Mouse (Mus musculus) G1E (cell line): ENCODE results near the gene Dnal4. TPM values are rescaled to one million over a fixed set of nuclear protein-coding genes. Genes with fewer than 3 reads are reported as not detected.

Source experiments
- ATAC-seq: 2 replicates; pipeline ENCODE4 v1.8.0; 2016; ENCODE audit warnings: mild to moderate bottlenecking; ENCODE audit not compliant: insufficient number of reproducible peaks, poor library complexity, low FRiP score, severe bottlenecking; ENCODE audit errors: extremely low read depth
- DNase-seq: peaks from one replicate; pipeline ENCODE4 v3.0.0; 2012; ENCODE audit warnings: low spot score
- H3K27me3 ChIP-seq: 2 replicates; pipeline ENCODE4 v1.6.1; 2012; ENCODE audit warnings: mild to moderate bottlenecking, low read length, inconsistent platforms; ENCODE audit not compliant: insufficient read depth
- H3K36me3 ChIP-seq: replicated peaks from 2 replicates; pipeline ENCODE3; 2012; ENCODE audit warnings: mild to moderate bottlenecking, inconsistent platforms
- H3K4me1 ChIP-seq: 2 replicates; pipeline ENCODE4 v1.6.1; 2012; ENCODE audit warnings: low read depth, low read length, inconsistent platforms, mixed read lengths; ENCODE audit not compliant: insufficient read depth
- H3K4me3 ChIP-seq: 2 replicates; pipeline ENCODE4 v1.5.1; 2012; ENCODE audit warnings: low read depth, mild to moderate bottlenecking, inconsistent platforms, low read length, moderate library complexity, mixed read lengths
- H3K9me3 ChIP-seq: replicated peaks from 2 replicates; pipeline ENCODE4 v1.6.1; 2012; ENCODE audit warnings: inconsistent platforms
- CTCF ChIP-seq: IDR thresholded peaks from 2 replicates; pipeline ENCODE4 v1.5.1; 2012; ENCODE audit warnings: low read depth, low read length, inconsistent platforms, mixed read lengths
- GATA1 ChIP-seq: IDR thresholded peaks from 2 replicates; pipeline ENCODE4 v1.6.1; 2012; ENCODE audit warnings: borderline replicate concordance, low read length, inconsistent platforms, mixed read lengths
- GATA2 ChIP-seq: IDR thresholded peaks from 2 replicates; pipeline ENCODE4 v1.6.1; 2012; ENCODE audit warnings: low read depth, low read length, inconsistent platforms, borderline replicate concordance
- POLR2AphosphoS5 ChIP-seq: IDR thresholded peaks from 2 replicates; pipeline ENCODE4 v1.6.1; 2012; ENCODE audit warnings: low read depth, low read length, inconsistent platforms; ENCODE audit not compliant: insufficient replicate concordance
- TAL1 ChIP-seq: conservative IDR thresholded peaks from 2 replicates; pipeline ENCODE4 v1.6.1; 2012; ENCODE audit warnings: low read depth, low read length, inconsistent platforms, mixed read lengths
- polyA plus RNA-seq: library from polyadenylated mRNA; stranded (reverse); fragments of >175 nt; gene quantifications from 2 replicates; pipeline ENCODE4 v1.2.3, GENCODE M21; 2012
- total RNA-seq, 2 experiments: library from RNA; stranded (forward) in 1 of 2; stranded (reverse) in 1 of 2; fragments of 200-1000 nt in 1 of 2; fragments of >200 nt in 1 of 2; fragmentation: Nextera tagmentation in 1 of 2; gene quantifications; 2 replicates each; pipeline ENCODE4 v1.2.3; 2014 to 2017

Dnal4 gene
- total and polyA plus RNA-seq, 3 experiments, result 13.1 to 29.7 (median 15.2) TPM

DNA sequence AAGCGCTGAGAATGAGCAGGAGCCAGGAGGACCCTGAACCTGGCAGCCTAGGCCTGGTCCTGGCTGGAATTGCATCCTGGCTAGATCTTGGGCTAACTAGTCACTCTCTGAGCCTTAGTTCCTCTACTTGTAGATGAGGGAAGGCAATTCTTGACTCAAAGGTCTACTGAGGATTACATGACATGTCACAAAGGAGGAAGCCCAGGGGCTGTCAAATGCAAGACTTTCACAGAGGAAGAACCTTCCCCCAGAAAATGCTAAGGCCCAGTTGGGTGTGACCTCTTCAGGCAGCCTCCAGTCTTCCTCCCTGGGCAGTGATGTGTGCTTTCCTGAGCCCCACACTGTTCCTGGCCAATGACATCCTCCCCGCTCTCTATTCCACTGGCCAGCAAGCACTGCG lies 20.5 kb downstream of the Dnal4 start:
- Histone ChIP-seq H3K27me3 (peaks cover 33% of the 10 kb centered on the region), H3K9me3 (no peaks in the 10 kb centered on the region), H3K36me3 (peaks cover 13% of the 10 kb centered on the region), H3K4me3 (no peak overlapping the region), H3K4me1 (0 out of 2 replicates have a peak, but pooled peaks cover 6% of the 10 kb centered on the region)
- ATAC-seq (no peak), DNase-seq (no peak)
- no peak for TF ChIP-seq CTCF
- no peak for TF ChIP-seq TAL1
- no peak for TF ChIP-seq POLR2AphosphoS5
- no peak for TF ChIP-seq GATA2
- TF ChIP-seq GATA1, result no peak

DNA sequence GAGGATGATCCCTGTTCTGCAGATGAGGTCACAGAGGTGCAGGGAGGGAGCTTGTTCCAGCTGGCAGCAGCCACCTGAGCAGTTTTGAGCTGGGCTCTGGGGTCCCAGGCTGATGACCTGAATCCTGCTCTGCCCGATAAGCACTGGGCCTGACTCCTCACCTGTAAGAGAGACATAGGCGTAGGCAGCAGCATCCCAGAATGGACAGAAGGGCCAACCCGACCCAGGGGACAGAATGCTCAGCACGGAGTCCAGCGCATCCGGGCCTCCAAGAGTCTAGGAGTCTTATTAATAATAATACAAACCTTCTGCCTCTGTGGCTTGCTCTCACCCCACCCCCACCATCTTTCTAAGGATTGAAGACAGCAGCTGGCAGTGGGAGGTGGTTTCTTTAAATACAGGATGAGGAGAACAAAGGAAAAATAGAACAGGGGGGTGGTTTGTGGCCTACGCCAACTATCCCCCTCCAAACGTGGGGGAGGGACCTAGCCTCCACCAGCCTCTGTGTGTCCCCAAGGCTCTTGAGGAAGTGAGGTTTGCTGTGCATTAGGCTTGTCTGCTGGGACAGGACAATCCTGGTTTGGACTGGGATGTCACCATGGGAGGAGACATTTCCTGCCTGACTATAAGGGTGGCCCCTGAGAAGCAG lies 21.5 kb downstream of the Dnal4 start:
- 0 out of 2 replicates have a peak, but pooled peaks cover 9% of the 10 kb centered on the region for H3K4me1 ChIP-seq

DNA sequence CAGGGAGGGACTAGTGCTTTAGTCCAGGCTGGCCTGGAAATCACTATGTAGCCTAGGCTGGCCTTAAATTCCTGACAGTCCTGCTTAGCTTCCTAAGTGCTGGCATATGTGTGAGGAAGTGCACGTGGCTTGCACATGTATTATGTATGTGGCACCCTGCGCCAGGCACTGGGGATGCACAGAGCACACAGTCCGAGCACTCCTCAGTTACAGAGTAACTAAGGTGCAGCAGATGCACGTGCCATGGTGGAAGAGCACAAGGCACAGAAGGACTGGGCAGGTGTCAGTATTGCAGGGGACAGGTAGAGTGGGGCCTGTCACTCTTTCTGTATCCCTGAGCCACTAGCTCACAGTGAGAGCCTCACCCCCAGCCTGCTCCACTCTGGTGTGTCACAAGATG lies 22.5 kb downstream of the Dnal4 start:
- Histone ChIP-seq H3K9me3 (no peaks in the 10 kb centered on the region), H3K4me1 (0 out of 2 replicates have a peak, but pooled peaks cover 9% of the 10 kb centered on the region), H3K4me3 (no peak overlapping the region), H3K36me3 (no peaks in the 10 kb centered on the region), H3K27me3 (peaks cover 41% of the 10 kb centered on the region)
- no peak for TF ChIP-seq TAL1
- TF ChIP-seq CTCF, result no peak
- no peak for TF ChIP-seq GATA2
- no peak for TF ChIP-seq GATA1
- TF ChIP-seq POLR2AphosphoS5, result no peak
- DNase-seq, result no peak
- ATAC-seq, result no peak

More for the DNA sequence above, 21.5 kb downstream of the Dnal4 start:
- H3K36me3 ChIP-seq, result peaks cover 5% of the 10 kb centered on the region
- no peak for DNase-seq
- TF ChIP-seq GATA2 (no peak), GATA1 (no peak)
- H3K27me3 ChIP-seq, result peaks cover 39% of the 10 kb centered on the region
- no peaks in the 10 kb centered on the region for H3K9me3 ChIP-seq
- no peak for ATAC-seq
- no peak overlapping the region for H3K4me3 ChIP-seq

DNA sequence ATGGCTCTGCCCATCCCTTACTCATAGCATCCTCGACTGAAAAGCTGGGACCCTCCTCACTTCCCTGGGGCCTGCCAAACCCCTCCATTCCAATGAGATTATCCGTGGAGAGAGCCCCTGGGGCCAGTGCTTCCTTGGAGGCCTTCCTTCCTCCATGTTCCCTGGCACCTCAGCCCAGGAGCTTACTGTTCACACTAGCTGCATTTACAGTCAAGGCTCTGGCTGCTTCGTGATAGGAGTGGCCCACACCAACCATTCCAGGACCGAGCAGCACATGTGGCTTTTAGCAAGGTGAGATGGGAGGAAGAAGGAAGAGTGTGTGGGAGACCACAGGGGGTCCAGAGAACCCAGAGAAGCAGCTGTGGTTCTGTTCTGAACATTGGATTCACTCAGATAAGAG lies 23.8 kb downstream of the Dnal4 start:
- no peaks in the 10 kb centered on the region for H3K9me3 ChIP-seq
- 0 out of 2 replicates have a peak, but pooled peaks cover 9% of the 10 kb centered on the region for H3K4me1 ChIP-seq
- no peaks in the 10 kb centered on the region for H3K36me3 ChIP-seq
- peaks cover 50% of the 10 kb centered on the region for H3K27me3 ChIP-seq
- H3K4me3 ChIP-seq, result no peak overlapping the region
- ATAC-seq, result no peak
- TF ChIP-seq GATA1 (no peak), POLR2AphosphoS5 (no peak), GATA2 (no peak), TAL1 (no peak), CTCF (no peak)
- no peak for DNase-seq

DNA sequence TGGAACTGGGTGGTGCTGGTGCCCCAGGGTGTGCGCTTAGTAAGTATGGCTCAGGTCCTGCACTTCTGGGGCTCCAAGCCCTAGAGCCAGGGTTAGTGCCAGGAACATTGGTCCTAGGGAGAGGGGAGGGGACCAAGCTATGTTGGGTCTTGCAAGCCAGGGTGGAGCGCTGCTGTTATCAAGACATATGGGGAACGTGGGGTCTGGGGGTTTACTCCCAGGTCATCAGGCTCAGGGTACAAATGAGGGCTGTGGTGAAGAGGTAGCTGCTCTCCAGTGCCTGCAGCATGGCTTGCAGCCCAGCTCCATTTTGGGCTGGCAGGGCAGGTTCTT lies 24.3 kb downstream of the Dnal4 start:
- Histone ChIP-seq H3K9me3 (no peaks in the 10 kb centered on the region), H3K4me1 (0 out of 2 replicates have a peak, but pooled peaks cover 9% of the 10 kb centered on the region), H3K36me3 (no peaks in the 10 kb centered on the region), H3K27me3 (peaks cover 54% of the 10 kb centered on the region), H3K4me3 (no peak overlapping the region)
- ATAC-seq, result no peak
- DNase-seq, result no peak
- TF ChIP-seq GATA1 (no peak), POLR2AphosphoS5 (no peak), GATA2 (no peak), TAL1 (no peak), CTCF (no peak)

DNA sequence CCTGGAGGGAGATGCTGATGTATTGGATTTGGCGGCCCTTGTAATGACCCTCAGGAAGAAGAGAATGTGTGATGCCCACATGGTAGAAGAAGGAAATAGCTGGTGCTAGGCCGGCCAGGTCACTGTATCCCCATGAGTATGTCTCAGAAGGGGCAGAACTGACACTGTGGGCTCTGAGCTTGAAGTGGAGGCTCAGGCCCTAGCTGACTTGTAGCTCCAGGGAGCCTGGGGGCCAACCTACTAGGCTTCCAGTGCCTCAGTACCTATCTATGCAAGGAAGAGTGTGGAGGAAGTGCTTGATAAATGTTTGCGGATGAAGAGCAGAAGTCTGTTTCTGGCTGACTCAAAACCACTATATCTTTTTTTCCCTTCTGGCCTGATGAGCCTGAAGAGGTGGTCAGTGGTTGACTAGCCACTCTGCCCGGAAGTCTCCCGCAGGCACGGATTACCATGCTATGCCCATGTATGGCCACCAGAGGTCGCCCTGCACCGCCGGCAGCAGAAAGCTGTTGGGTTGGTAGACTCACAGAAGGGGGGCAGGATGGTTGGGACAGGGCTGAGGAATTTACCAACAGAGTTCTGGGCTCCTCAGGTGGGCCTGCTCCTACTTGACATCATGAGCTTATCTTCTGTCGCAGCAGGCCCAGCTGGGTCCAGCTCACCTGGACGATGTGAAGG lies 24.8 kb downstream of the Dnal4 start:
- no peak for ATAC-seq
- no peaks in the 10 kb centered on the region for H3K36me3 ChIP-seq
- no peaks in the 10 kb centered on the region for H3K9me3 ChIP-seq
- DNase-seq, result peak; percentile 43
- peaks cover 59% of the 10 kb centered on the region for H3K27me3 ChIP-seq
- H3K4me3 ChIP-seq, result no peak overlapping the region
- TF ChIP-seq GATA1, result no peak
- no peak for TF ChIP-seq TAL1
- no peak for TF ChIP-seq GATA2
- peak; percentile 97 for TF ChIP-seq CTCF
- 0 out of 2 replicates have a peak, but pooled peaks cover 9% of the 10 kb centered on the region for H3K4me1 ChIP-seq

DNA sequence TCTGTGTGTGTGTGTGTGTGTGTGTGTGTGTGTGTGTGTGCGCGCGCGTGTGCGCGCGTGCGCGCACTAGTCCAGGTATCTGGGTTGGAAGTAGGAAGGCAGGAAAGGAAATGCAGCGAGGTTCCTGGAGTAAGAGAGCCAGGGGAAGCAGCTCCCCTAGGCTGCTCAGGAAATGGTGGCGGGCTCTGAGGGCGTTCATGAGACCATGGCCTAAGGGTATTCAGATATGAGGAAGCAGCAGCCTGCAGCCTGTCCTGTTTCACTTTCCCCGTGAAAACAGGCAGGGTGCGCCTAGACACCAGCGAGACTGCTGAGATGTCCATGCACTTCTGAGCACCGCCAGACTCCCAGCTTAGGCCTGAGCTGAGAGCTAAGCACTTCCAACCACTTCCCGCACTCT lies 25.9 kb downstream of the Dnal4 start:
- H3K9me3 ChIP-seq, result no peaks in the 10 kb centered on the region
- DNase-seq (no peak), ATAC-seq (no peak)
- TF ChIP-seq CTCF (no peak), GATA2 (no peak), POLR2AphosphoS5 (no peak), TAL1 (no peak), GATA1 (no peak)
- H3K4me3 ChIP-seq, result no peak overlapping the region
- 0 out of 2 replicates have a peak, but pooled peaks cover 9% of the 10 kb centered on the region for H3K4me1 ChIP-seq
- peaks cover 54% of the 10 kb centered on the region for H3K27me3 ChIP-seq
- H3K36me3 ChIP-seq, result no peaks in the 10 kb centered on the region
